ENCODE assay signal across 24 mouse cellular contexts in genomic region chr11:97221611-97222010, GRCm38 (mm10). TPM values are rescaled to one million over a fixed set of nuclear protein-coding genes. Genes with fewer than 3 reads are reported as not detected.
DNase-seq lines count a peak whose midpoint lies in the region; ATAC-seq and TF ChIP-seq lines count a peak whose summit lies in the region.
"Had no signal": no experiment of that assay in that cellular context is flagged by ENCODE, and none has a peak within 500 bp of the region (broad histone marks: within the 10 kb centered on the region; RNA-seq: fewer than 3 reads in every experiment).

No protein-coding gene starts in this region.

- no peaks in the 10 kb centered on the region for H3K4me1 ChIP-seq in midbrain, embryonic 11.5 days (ENCODE audit: control insufficient read depth, insufficient read depth, low read length)
- H3K4me1 ChIP-seq in midbrain, embryonic 14.5 days (ENCODE audit: control insufficient read depth, insufficient read depth, low read length): no peaks in the 10 kb centered on the region
- peaks cover 6% of the 10 kb centered on the region for H3K4me1 ChIP-seq in bone marrow macrophage, adult 2 months (ENCODE audit: control insufficient read depth, insufficient read depth, low read length)

- H3K4me2 ChIP-seq in midbrain, embryonic 11.5 days: no peak overlapping the region
- H3K4me2 ChIP-seq in midbrain, embryonic 14.5 days (ENCODE audit: low read length): no peak overlapping the region

- peak; percentile 61 for DNase-seq in midbrain, embryonic 11.5 days (ENCODE audit: low spot score, missing footprints)
- no peak for DNase-seq in midbrain, embryonic 14.5 days
- peak; percentile 55 for DNase-seq in adipocyte (ENCODE audit: low spot score)
- DNase-seq in right cerebral cortex, postnatal 25 days: no peak
- no peak for DNase-seq in urinary bladder, postnatal 25 days (ENCODE audit: low spot score)
- DNase-seq in heart, postnatal 14 days: no peak
- DNase-seq: adrenal gland, adult 2 months; adrenal gland, adult 8-10 months; adrenal gland, postnatal 10 days; adrenal gland, postnatal 14 days; adrenal gland, postnatal 25 days; adrenal gland, postnatal 36 days; B cell, adult 2 months; cerebellum, adult 11 months; cerebellum, adult 11-12 months; cerebellum, adult 18-20 months; cerebellum, adult 2 months had no signal

- H3K36me3 ChIP-seq in midbrain, embryonic 11.5 days (ENCODE audit: control insufficient read depth, insufficient read depth, low read length): peaks cover 22% of the 10 kb centered on the region
- peaks cover 82% of the 10 kb centered on the region for H3K36me3 ChIP-seq in midbrain, embryonic 14.5 days (ENCODE audit: control insufficient read depth, insufficient read depth, low read length)
- H3K36me3 ChIP-seq in macrophage (ENCODE audit: inconsistent target): peaks cover 87% of the 10 kb centered on the region

- no peak for TF ChIP-seq POLR2A in bone marrow macrophage, adult 2 months (IDR thresholded peaks at IDR 0.05; ENCODE audit: borderline replicate concordance, low read depth, low read length)

- 97% methylated on average over 2 of the region's 2 CpGs for WGBS in midbrain, embryonic 11.5 days
- WGBS in midbrain, embryonic 14.5 days: 97% methylated on average over 2 of the region's 2 CpGs
- 78% methylated on average over 2 of the region's 2 CpGs for WGBS in macrophage (ENCODE audit: missing documents)

- H3K27ac ChIP-seq in midbrain, embryonic 11.5 days (ENCODE audit: low read depth, low read length): no peak overlapping the region
- no peak overlapping the region for H3K27ac ChIP-seq in midbrain, embryonic 14.5 days (replicated peaks; ENCODE audit: low read depth, low read length)
- peak overlapping the region; percentile 43 for H3K27ac ChIP-seq in bone marrow macrophage, adult 2 months (ENCODE audit: insufficient read depth, low read depth, low read length)
- H3K27ac ChIP-seq in macrophage: peak overlapping the region; percentile 47; the same call in 1 of the 2 replicates

- no peaks in the 10 kb centered on the region for H3K79me2 ChIP-seq in macrophage (ENCODE audit: inconsistent target)

- no peaks in the 10 kb centered on the region for H3K27me3 ChIP-seq in midbrain, embryonic 11.5 days (ENCODE audit: control insufficient read depth, insufficient read depth, low read length)
- H3K27me3 ChIP-seq in midbrain, embryonic 14.5 days (ENCODE audit: control insufficient read depth, insufficient read depth, low read length): no peaks in the 10 kb centered on the region
- H3K27me3 ChIP-seq: CH12.LX, Patski had no signal

- ATAC-seq in midbrain, embryonic 11.5 days (ENCODE audit: low FRiP score): no peak
- ATAC-seq in midbrain, embryonic 14.5 days (ENCODE audit: low FRiP score, low TSS enrichment): no peak
- ATAC-seq: activated CD4-positive, CD25-positive, alpha-beta regulatory T cell, adult 4 months; CD4-positive, CD25-positive, alpha-beta regulatory T cell, adult 4 months; Patski had no signal

- H3K9ac ChIP-seq in midbrain, embryonic 11.5 days (ENCODE audit: low read length): no peak overlapping the region
- no peak overlapping the region for H3K9ac ChIP-seq in midbrain, embryonic 14.5 days (replicated peaks; ENCODE audit: low read length)

- TF ChIP-seq CTCF in bone marrow macrophage, adult 2 months (IDR thresholded peaks at IDR 0.05; ENCODE audit: low read depth, low read length): no peak

- H3K9me3 ChIP-seq in midbrain, embryonic 11.5 days (ENCODE audit: control insufficient read depth, low read length): no peaks in the 10 kb centered on the region
- H3K9me3 ChIP-seq in midbrain, embryonic 14.5 days (ENCODE audit: control insufficient read depth, low read length): no peaks in the 10 kb centered on the region
- H3K9me3 ChIP-seq: G1E had no signal

- H3K4me3 ChIP-seq in midbrain, embryonic 11.5 days (ENCODE audit: low read depth, low read length): no peak overlapping the region
- H3K4me3 ChIP-seq in midbrain, embryonic 14.5 days (replicated peaks; ENCODE audit: low read depth, low read length): no peak overlapping the region
- no peak overlapping the region for H3K4me3 ChIP-seq in bone marrow macrophage, adult 2 months (ENCODE audit: insufficient read depth, low read length)
- H3K4me3 ChIP-seq in macrophage (ENCODE audit: inconsistent target): no peak overlapping the region

- intact Hi-C loops in heart, postnatal 14 days (cut with DNase I): no loop called here

RNA-seq across cellular contexts. Expression of gene Kpnb1, which starts 33.9 kb away (rescaled TPM):
- 111 and 116 TPM in 2 replicates for polyA plus RNA-seq in midbrain, embryonic 11.5 days (2014; fragmentation: Nextera tagmentation; extraction: Ambion mirVana)
- polyA plus RNA-seq in midbrain, embryonic 14.5 days (2014; fragmentation: Nextera tagmentation; extraction: Ambion mirVana): 33.8 and 48.6 TPM in 2 replicates
- polyA plus RNA-seq in bone marrow macrophage, adult 2 months (2012; ENCODE audit: insufficient read depth, insufficient read length, missing spikeins): 84.9 and 87.9 TPM in 2 replicates
- 100 to 1,000 TPM in 17 of 26 experiments, 10 to 100 TPM in 9; 32.5 to 177 (median 129) TPM for total RNA-seq in macrophage (2018; cell fraction: chromatin; rRNA removed)
- total RNA-seq in macrophage (2018; cell fraction: cytosol; rRNA removed): 100 to 1,000 TPM in 4 of 26 experiments, 10 to 100 TPM in 22; 57.8 to 122 (median 82.9) TPM
- 100 to 1,000 TPM in 13 of 26 experiments, 10 to 100 TPM in 13; 49.6 to 222 (median 99.3) TPM for total RNA-seq in macrophage (2018; cell fraction: nucleus; rRNA removed)
- 63.7 to 139 TPM (median 123 TPM) in 3 replicates for polyA plus RNA-seq in macrophage (2018)
- total RNA-seq in heart, postnatal 14 days (2021): 10 to 100 TPM; 86.3 to 94.8 TPM

RNA-seq across cellular contexts. Expression of gene Npepps, which starts 58.8 kb away (rescaled TPM):
- polyA plus RNA-seq in midbrain, embryonic 11.5 days (2014; fragmentation: Nextera tagmentation; extraction: Ambion mirVana): 92.6 and 101 TPM in 2 replicates
- polyA plus RNA-seq in midbrain, embryonic 14.5 days (2014; fragmentation: Nextera tagmentation; extraction: Ambion mirVana): 115 and 135 TPM in 2 replicates
- polyA plus RNA-seq in bone marrow macrophage, adult 2 months (2012; ENCODE audit: insufficient read depth, insufficient read length, missing spikeins): 102 and 112 TPM in 2 replicates
- 100 to 1,000 TPM; 221 to 525 (median 361) TPM for total RNA-seq in macrophage (2018; cell fraction: chromatin; rRNA removed)
- total RNA-seq in macrophage (2018; cell fraction: cytosol; rRNA removed): 10 to 100 TPM; 32.8 to 72.7 (median 54.2) TPM
- 100 to 1,000 TPM in 25 of 26 experiments, 10 to 100 TPM in 1; 85.7 to 382 (median 167) TPM for total RNA-seq in macrophage (2018; cell fraction: nucleus; rRNA removed)
- 33.4 to 65.0 TPM (median 53.5 TPM) in 3 replicates for polyA plus RNA-seq in macrophage (2018)
- total RNA-seq in heart, postnatal 14 days (2021): 10 to 100 TPM; 65.4 to 70.8 TPM

Comparison
In these comparisons a context has a peak if more than half of its experiments do, and no peak if none do; other contexts are left out.
1. DNase-seq: peak in midbrain, embryonic 11.5 days (single experiment) and adipocyte (single experiment); none in midbrain, embryonic 14.5 days (single experiment), right cerebral cortex, postnatal 25 days (single experiment), urinary bladder, postnatal 25 days (single experiment) and heart, postnatal 14 days (0 of 2).
2. H3K27ac ChIP-seq: peak in bone marrow macrophage, adult 2 months (single experiment) and macrophage (single experiment); none in midbrain, embryonic 11.5 days (single experiment) and midbrain, embryonic 14.5 days (single experiment).